Mouse (Mus musculus): ENCODE results near the gene Ifnl2. TPM values are rescaled to one million over a fixed set of nuclear protein-coding genes. Genes with fewer than 3 reads are reported as not detected.
"Not testable (repeated sequence)": the region's sequence is repeated elsewhere in the genome, so short reads cannot be mapped to it uniquely, and the experiment has no call there.

The Ifnl2 gene
- polyA plus RNA-seq, 1 experiment from 2014 or later = not detected

GRCm38 (mm10) chr7:28544051-28544601 is 33.9 kb upstream of the Ifnl2 start:
- peak; percentile 60 for ATAC-seq (ENCODE audit: insufficient read depth, low FRiP score, low read depth)
- H3K4me2 ChIP-seq = peak overlapping the region; percentile 42

GRCm38 (mm10) chr7:28540526-28540925 is 30.3 kb upstream of the Ifnl2 start, which contains the start of gene Sycn:
Gene Sycn, plus strand, starts transcription at chr7:28540885.
- no peak for ATAC-seq (ENCODE audit: insufficient read depth, low FRiP score, low read depth)
- H3K9ac ChIP-seq = no peak within 1 kb of the TSS; the same call in 1 of the 2 replicates

More at GRCm38 (mm10) chr7:28544051-28544601, 33.9 kb upstream of the Ifnl2 start:
- H3K27me3 ChIP-seq (replicated peaks) = peaks cover 27% of the 10 kb centered on the region
- H3K4me1 ChIP-seq = peaks cover 17% of the 10 kb centered on the region
- no peaks in the 10 kb centered on the region for H3K36me3 ChIP-seq
- WGBS = 5% methylated on average over 26 of the region's 27 CpGs
- no peak overlapping the region for H3K9ac ChIP-seq
- H3K9me3 ChIP-seq = no peaks in the 10 kb centered on the region
- H3K27ac ChIP-seq = 0 out of 2 replicates have a peak overlapping the region, but pooled peaks have one; percentile 18
- H3K4me3 ChIP-seq (replicated peaks) = peak overlapping the region; percentile 11; the same call in 1 of the 2 replicates

GRCm38 (mm10) chr7:28538886-28539285 is 28.6 kb upstream of the Ifnl2 start:
- not testable (repeated sequence) for H3K36me3 ChIP-seq; H3K4me3 ChIP-seq (replicated peaks); H3K27me3 ChIP-seq (replicated peaks); H3K9ac ChIP-seq; ATAC-seq (ENCODE audit: insufficient read depth, low FRiP score, low read depth); H3K4me1 ChIP-seq; H3K9me3 ChIP-seq; H3K4me2 ChIP-seq; H3K27ac ChIP-seq
- WGBS = 85% methylated on average over 6 of the region's 6 CpGs

More at GRCm38 (mm10) chr7:28540526-28540925, 30.3 kb upstream of the Ifnl2 start, which contains the start of gene Sycn:
- peaks cover 10% of the 10 kb centered on the region; the same call in 1 of the 2 replicates for H3K27me3 ChIP-seq (replicated peaks)
- WGBS = 58% methylated on average over 4 of the region's 4 CpGs
- no peaks in the 10 kb centered on the region for H3K9me3 ChIP-seq
- H3K4me1 ChIP-seq = 0 out of 2 replicates have a peak, but pooled peaks cover 9% of the 10 kb centered on the region
- no peak within 1 kb of the TSS for H3K4me3 ChIP-seq (replicated peaks)
- no peaks in the 10 kb centered on the region for H3K36me3 ChIP-seq
- no peak within 1 kb of the TSS for H3K4me2 ChIP-seq
- H3K27ac ChIP-seq = peak within 1 kb of the TSS; percentile 3; the same call in 1 of the 2 replicates

GRCm38 (mm10) chr7:28532005-28532404 is 21.8 kb upstream of the Ifnl2 start:
- no peaks in the 10 kb centered on the region for H3K27me3 ChIP-seq (replicated peaks)
- no peak for ATAC-seq (ENCODE audit: insufficient read depth, low FRiP score, low read depth)
- WGBS = 64% methylated on average over 8 of the region's 8 CpGs
- no peak overlapping the region for H3K27ac ChIP-seq
- no peak overlapping the region for H3K4me3 ChIP-seq (replicated peaks)
- H3K4me1 ChIP-seq = 0 out of 2 replicates have a peak, but pooled peaks cover 3% of the 10 kb centered on the region
- no peak overlapping the region for H3K4me2 ChIP-seq
- no peaks in the 10 kb centered on the region for H3K9me3 ChIP-seq
- no peaks in the 10 kb centered on the region for H3K36me3 ChIP-seq
- H3K9ac ChIP-seq = no peak overlapping the region

GRCm38 (mm10) chr7:28527922-28528719 is 17.9 kb upstream of the Ifnl2 start:
- WGBS = 6% methylated on average over 19 of the region's 19 CpGs
- Histone ChIP-seq H3K36me3 (no peaks in the 10 kb centered on the region), H3K27me3 (replicated peaks) (no peaks in the 10 kb centered on the region), H3K27ac (no peak overlapping the region), H3K9ac (no peak overlapping the region), H3K9me3 (no peaks in the 10 kb centered on the region), H3K4me3 (replicated peaks) (no peak overlapping the region), H3K4me2 (no peak overlapping the region), H3K4me1 (0 out of 2 replicates have a peak, but pooled peaks cover 3% of the 10 kb centered on the region)
- peak; percentile 36; the same call in 1 of the 2 replicates for ATAC-seq (ENCODE audit: insufficient read depth, low FRiP score, low read depth)

GRCm38 (mm10) chr7:28522536-28522935 is 12.3 kb upstream of the Ifnl2 start, which contains the start of gene Ifnl3:
Gene Ifnl3, plus strand, starts transcription at chr7:28522836.
- H3K4me2 ChIP-seq; H3K9ac ChIP-seq; H3K36me3 ChIP-seq; ATAC-seq (ENCODE audit: insufficient read depth, low FRiP score, low read depth); H3K4me3 ChIP-seq (replicated peaks); H3K27ac ChIP-seq; H3K27me3 ChIP-seq (replicated peaks); H3K9me3 ChIP-seq; H3K4me1 ChIP-seq: not testable (repeated sequence)
- 60% methylated on average over 5 of the region's 6 CpGs for WGBS

GRCm38 (mm10) chr7:28511441-28511840 is 1.2 kb upstream of the Ifnl2 start:
- H3K4me1 ChIP-seq = no peaks in the 10 kb centered on the region
- no peaks in the 10 kb centered on the region for H3K9me3 ChIP-seq
- H3K27ac ChIP-seq = no peak overlapping the region
- no peak overlapping the region for H3K4me3 ChIP-seq (replicated peaks)
- no peak overlapping the region for H3K4me2 ChIP-seq
- H3K9ac ChIP-seq = no peak overlapping the region
- 66% methylated on average over 8 of the region's 8 CpGs for WGBS
- no peaks in the 10 kb centered on the region for H3K27me3 ChIP-seq (replicated peaks)
- no peaks in the 10 kb centered on the region for H3K36me3 ChIP-seq
- ATAC-seq (ENCODE audit: insufficient read depth, low FRiP score, low read depth) = no peak

- WGBS = 67% methylated on average over 2 of the region's 2 CpGs
- not testable (repeated sequence) for H3K27ac ChIP-seq; H3K36me3 ChIP-seq; H3K4me2 ChIP-seq; H3K27me3 ChIP-seq (replicated peaks); ATAC-seq (ENCODE audit: insufficient read depth, low FRiP score, low read depth); H3K9me3 ChIP-seq; H3K9ac ChIP-seq; H3K4me3 ChIP-seq (replicated peaks); H3K4me1 ChIP-seq
Observed at GRCm38 (mm10) chr7:28509121-28509520, 1.1 kb downstream of the Ifnl2 start.

GRCm38 (mm10) chr7:28505585-28505984 is 4.7 kb downstream of the Ifnl2 start:
- no peak overlapping the region for H3K9ac ChIP-seq
- no peaks in the 10 kb centered on the region for H3K36me3 ChIP-seq
- H3K9me3 ChIP-seq = no peaks in the 10 kb centered on the region
- 0 out of 2 replicates have a peak, but pooled peaks cover 2% of the 10 kb centered on the region for H3K4me1 ChIP-seq
- no peak overlapping the region for H3K4me3 ChIP-seq (replicated peaks)
- H3K27ac ChIP-seq = no peak overlapping the region
- H3K27me3 ChIP-seq (replicated peaks) = no peaks in the 10 kb centered on the region
- H3K4me2 ChIP-seq = no peak overlapping the region
- ATAC-seq (ENCODE audit: insufficient read depth, low FRiP score, low read depth) = no peak
- WGBS = 7% methylated on average over 5 of the region's 5 CpGs

GRCm38 (mm10) chr7:28495426-28495825 is 14.8 kb downstream of the Ifnl2 start:
- ATAC-seq (ENCODE audit: insufficient read depth, low FRiP score, low read depth) = no peak
- Histone ChIP-seq H3K36me3 (no peaks in the 10 kb centered on the region), H3K4me3 (replicated peaks) (no peak overlapping the region), H3K9ac (no peak overlapping the region), H3K27ac (no peak overlapping the region), H3K4me1 (peaks cover 3% of the 10 kb centered on the region; the same call in 1 of the 2 replicates), H3K4me2 (no peak overlapping the region), H3K27me3 (replicated peaks) (no peaks in the 10 kb centered on the region), H3K9me3 (no peaks in the 10 kb centered on the region)
- 69% methylated on average over 11 of the region's 11 CpGs for WGBS

- no peak for ATAC-seq (ENCODE audit: insufficient read depth, low FRiP score, low read depth)
- H3K4me1 ChIP-seq = peaks cover 14% of the 10 kb centered on the region
- H3K36me3 ChIP-seq = no peaks in the 10 kb centered on the region
- no peak overlapping the region for H3K9ac ChIP-seq
- H3K9me3 ChIP-seq = no peaks in the 10 kb centered on the region
- WGBS = 85% methylated on average over 8 of the region's 8 CpGs
- no peaks in the 10 kb centered on the region for H3K27me3 ChIP-seq (replicated peaks)
- no peak overlapping the region for H3K4me3 ChIP-seq (replicated peaks)
- H3K4me2 ChIP-seq = no peak overlapping the region
- H3K27ac ChIP-seq = no peak overlapping the region
Observed at GRCm38 (mm10) chr7:28492310-28492709, 17.9 kb downstream of the Ifnl2 start.

- Histone ChIP-seq H3K4me2 (peak overlapping the region; percentile 42), H3K9ac (no peak overlapping the region), H3K36me3 (no peaks in the 10 kb centered on the region), H3K4me3 (replicated peaks) (0 out of 2 replicates have a peak overlapping the region, but pooled peaks have one; percentile 4), H3K9me3 (no peaks in the 10 kb centered on the region), H3K4me1 (peaks cover 15% of the 10 kb centered on the region), H3K27me3 (replicated peaks) (no peaks in the 10 kb centered on the region), H3K27ac (no peak overlapping the region)
- no peak for ATAC-seq (ENCODE audit: insufficient read depth, low FRiP score, low read depth)
- WGBS = 31% methylated on average over 14 of the region's 14 CpGs
Observed at GRCm38 (mm10) chr7:28490903-28491302, 19.4 kb downstream of the Ifnl2 start.

Measured in stomach, embryonic 15.5 days (tissue).